Mouse (Mus musculus) Patski (cell line): ENCODE measurements at regions not wholly inside any gene's neighbourhood (a gene's known extent, or its start where the extent isn't known, plus 50 kb on each side); places are given as distances from the start of the nearest gene placed in this dataset.
"Not testable (repeated sequence)": the region's sequence is repeated elsewhere in the genome, so short reads cannot be mapped to it uniquely, and the experiment has no call there.

ENCODE experiments used
- ATAC-seq: fragments of 100-300 bp; one replicate; pipeline ENCODE4 v1.8.0; 2021
- CTCF ChIA-PET: fragments of 350-600 bp; sonication (Branson Sonifier 250); formaldehyde crosslinking; loops from one replicate; lab custom pipeline; 2022; ENCODE audit warnings: inconsistent platforms; lab: Charles Lee
- POLR2A ChIA-PET: fragments of 350-600 bp; sonication (Branson Sonifier 250); formaldehyde crosslinking; loops from one replicate; lab custom pipeline; 2022; ENCODE audit warnings: antibody characterized with exemption, inconsistent platforms; lab: Charles Lee
- DNase-seq: peaks from one replicate; pipeline ENCODE4 v3.0.0-alpha.2; 2011; ENCODE audit warnings: low read depth, low spot score
- H3K27me3 ChIP-seq: fragments of 371-371 bp; one replicate; pipeline ENCODE4 v1.5.1; 2021
- CTCF ChIP-seq: fragments of 100-300 bp; IDR thresholded peaks from one replicate; pipeline ENCODE4 v1.5.1; 2021
- in situ Hi-C: fragments of 300-500 bp; cut with MboI; formaldehyde crosslinking; loops from 3 replicates; pipeline ENCODE4 v1.11.1; 2018; ENCODE audit warnings: low pct_unique_long_range_greater_than_20kb, mixed read lengths

DNA sequence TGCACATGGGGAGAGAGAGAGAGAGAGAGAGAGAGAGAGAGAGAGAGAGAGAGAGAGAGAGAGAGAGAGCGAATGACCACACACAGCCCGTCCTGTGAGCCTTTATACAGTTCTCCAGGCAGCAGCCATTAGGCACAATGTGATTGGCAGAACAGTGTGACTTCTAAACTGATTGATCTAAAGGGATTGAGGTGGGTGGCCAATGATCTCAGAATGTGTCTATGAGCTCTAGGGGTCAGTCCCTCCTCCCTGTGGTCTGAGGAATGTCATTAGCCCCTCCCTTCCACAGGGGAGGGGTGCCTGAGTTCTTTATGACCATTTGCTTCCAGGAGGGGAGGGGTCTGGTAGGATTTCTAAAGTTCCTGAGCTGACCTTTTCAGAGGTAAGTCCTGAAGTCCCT is 62.1 kb downstream of the Duxbl3 start:
- H3K27me3 ChIP-seq, ATAC-seq, in situ Hi-C loops, DNase-seq, CTCF ChIA-PET, POLR2A ChIA-PET: not testable (repeated sequence)

DNA sequence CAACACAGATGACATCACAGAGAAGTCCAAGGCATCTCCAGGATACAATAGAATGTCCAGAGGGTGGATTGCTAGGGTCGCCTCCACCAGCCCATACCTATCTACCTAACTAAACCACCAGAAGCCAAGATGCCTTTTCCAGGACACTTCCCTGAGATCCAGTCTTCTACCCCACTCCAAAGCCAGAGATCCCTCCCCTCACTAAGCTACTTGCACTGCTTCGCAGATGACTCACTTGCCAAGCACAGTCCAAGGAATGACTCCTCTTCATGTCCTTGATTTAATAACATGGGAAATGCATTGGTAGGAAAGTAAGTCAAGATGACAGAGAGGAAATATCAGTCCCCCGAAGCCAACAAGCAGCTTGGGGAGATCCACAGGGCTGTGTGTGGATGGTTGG is 63.0 kb downstream of the Duxbl3 start:
- POLR2A ChIA-PET = no interaction called here

GRCm38 (mm10) chr14:26328562-26328961 is 70.8 kb downstream of the Duxbl3 start:
- DNase-seq (no peak), ATAC-seq (no peak)
- no peaks in the 10 kb centered on the region for H3K27me3 ChIP-seq
- ChIA-PET CTCF (no interaction called here), POLR2A (no interaction called here)
- in situ Hi-C loops = no loop called here
- TF ChIP-seq CTCF = no peak

More for the DNA sequence above, 63.0 kb downstream of the Duxbl3 start:
- DNase-seq (no peak), ATAC-seq (no peak)
- CTCF ChIA-PET = no interaction called here
- in situ Hi-C loops = no loop called here
- TF ChIP-seq CTCF = no peak
- H3K27me3 ChIP-seq = peaks cover 3% of the 10 kb centered on the region

DNA sequence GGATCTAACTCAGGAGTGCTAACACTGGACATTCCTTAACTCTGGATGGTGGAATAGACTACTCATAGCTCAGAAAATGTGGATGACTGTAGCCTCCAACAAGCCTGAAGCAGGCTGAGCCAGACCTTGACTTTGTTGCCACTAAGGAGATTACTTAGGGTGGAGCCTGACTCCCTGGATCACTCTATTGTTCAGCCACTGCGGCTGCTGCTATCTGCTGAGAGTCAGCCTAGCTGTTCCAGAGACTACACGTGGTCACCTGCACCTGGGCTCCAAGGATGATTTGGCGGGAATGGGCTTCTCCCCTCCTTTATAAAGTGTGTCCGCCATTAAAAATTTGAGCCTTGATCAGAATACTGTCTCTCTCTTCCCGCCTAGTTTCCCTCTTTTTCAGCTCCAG is 83.3 kb downstream of the Duxbl3 start:
- ATAC-seq = no peak
- no peak for DNase-seq
- POLR2A ChIA-PET = no interaction called here
- CTCF ChIA-PET = no interaction called here
- no peak for TF ChIP-seq CTCF
- in situ Hi-C loops = no loop called here
- peaks cover 10% of the 10 kb centered on the region for H3K27me3 ChIP-seq

DNA sequence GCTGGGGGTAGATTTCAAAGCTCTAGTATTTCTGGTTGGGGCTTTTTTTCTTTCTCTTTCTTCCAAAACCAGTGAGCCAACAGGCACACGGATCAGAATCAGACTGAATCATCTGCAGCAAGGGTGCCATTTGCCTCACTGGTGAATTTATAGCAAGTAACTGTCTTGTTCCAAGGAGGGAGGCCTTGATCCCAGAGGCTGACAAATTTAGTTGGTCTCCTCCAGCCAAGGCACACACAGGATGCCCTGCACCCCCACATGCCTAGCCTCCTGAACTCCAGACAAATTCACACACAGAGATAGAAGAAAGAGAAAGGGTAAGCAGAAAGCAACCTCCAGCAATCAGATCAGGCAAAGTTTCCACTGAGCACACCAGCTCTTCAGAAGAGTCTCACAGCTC is 87.5 kb downstream of the Duxbl3 start:
- ATAC-seq (no peak), DNase-seq (no peak)
- POLR2A ChIA-PET = no interaction called here
- in situ Hi-C loops = no loop called here
- peaks cover 10% of the 10 kb centered on the region for H3K27me3 ChIP-seq
- CTCF ChIA-PET = no interaction called here
- no peak for TF ChIP-seq CTCF

DNA sequence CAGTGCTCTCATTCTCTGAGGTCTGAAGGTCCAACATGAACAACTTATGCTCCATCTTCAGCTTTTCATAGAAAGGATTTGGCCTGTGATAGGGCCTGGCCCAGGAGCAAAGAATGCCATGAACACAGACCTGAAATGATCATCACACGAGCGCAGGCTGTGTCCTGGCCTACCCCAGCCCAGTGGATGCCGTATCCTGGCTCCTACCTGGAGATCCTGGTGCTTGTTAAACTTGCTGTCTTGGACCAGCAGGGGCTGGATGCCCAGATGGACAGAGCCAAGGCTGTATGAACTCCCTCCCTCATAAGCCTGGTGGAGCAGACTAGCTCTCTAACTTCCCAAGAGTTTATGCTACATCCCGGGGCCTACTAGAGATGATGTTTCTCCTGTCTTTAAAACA is 89.5 kb downstream of the Duxbl3 start:
- peaks cover 10% of the 10 kb centered on the region for H3K27me3 ChIP-seq
- no peak for DNase-seq
- in situ Hi-C loops = no loop called here
- no peak for ATAC-seq
- no peak for TF ChIP-seq CTCF
- POLR2A ChIA-PET = no interaction called here
- CTCF ChIA-PET = no interaction called here

DNA sequence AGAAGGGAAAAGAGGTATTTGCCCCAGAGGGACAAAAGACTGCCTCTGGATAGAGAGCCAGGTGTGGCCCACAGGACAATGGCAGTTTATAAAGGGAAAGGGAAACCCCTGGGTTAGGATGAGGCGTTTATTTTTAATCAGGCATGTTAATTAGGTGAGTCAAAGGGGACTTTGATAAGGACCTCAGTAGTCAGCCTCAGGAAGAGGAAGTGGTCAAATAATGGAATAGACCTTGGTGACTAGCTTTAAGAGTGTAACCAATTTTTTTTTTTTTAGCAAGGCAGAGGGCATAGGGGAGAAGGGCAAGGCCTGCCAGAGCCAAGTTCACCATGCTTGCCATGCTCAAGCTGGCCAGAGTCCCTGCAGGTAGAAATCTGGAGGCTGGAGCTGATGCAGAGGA is 95.2 kb downstream of the Duxbl3 start:
- ATAC-seq = no peak
- no peak for DNase-seq
- TF ChIP-seq CTCF = no peak
- ChIA-PET CTCF (no interaction called here), POLR2A (no interaction called here)
- in situ Hi-C loops = no loop called here
- no peaks in the 10 kb centered on the region for H3K27me3 ChIP-seq

- ChIA-PET CTCF (no interaction called here), POLR2A (no interaction called here)
- in situ Hi-C loops = no loop called here
- TF ChIP-seq CTCF = no peak
- DNase-seq = no peak
- H3K27me3 ChIP-seq = no peaks in the 10 kb centered on the region
- no peak for ATAC-seq
Measured at GRCm38 (mm10) chr14:26357242-26357641, 99.5 kb downstream of the Duxbl3 start.

DNA sequence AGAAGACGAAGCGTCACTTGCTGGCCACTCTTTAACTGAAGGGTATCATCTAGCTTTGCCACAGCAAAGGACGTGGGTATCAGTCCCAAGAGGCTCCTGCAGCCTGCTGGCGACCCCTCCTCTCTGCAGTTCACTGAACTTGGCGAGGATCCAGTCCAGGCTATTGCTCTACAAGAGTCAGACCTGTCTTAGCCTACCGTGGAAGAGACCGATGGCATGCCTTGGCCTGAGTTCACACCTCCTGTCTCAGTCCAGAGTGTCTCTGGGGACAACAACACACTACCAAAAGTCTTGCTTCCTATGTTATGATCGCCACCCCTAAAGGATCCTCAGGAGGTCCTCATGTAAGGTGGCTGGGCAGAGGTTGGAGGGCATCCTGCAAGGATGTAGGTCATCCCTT is 100.2 kb downstream of the Duxbl3 start:
- no peak for TF ChIP-seq CTCF
- in situ Hi-C loops = no loop called here
- CTCF ChIA-PET = no interaction called here
- POLR2A ChIA-PET = no interaction called here
- no peak for ATAC-seq
- no peak for DNase-seq
- peaks cover 2% of the 10 kb centered on the region for H3K27me3 ChIP-seq

- ChIA-PET POLR2A (no interaction called here), CTCF (no interaction called here)
Measured at GRCm38 (mm10) chr14:26360071-26360470, 102.3 kb downstream of the Duxbl3 start.

GRCm38 (mm10) chr14:26361206-26361605 is 103.4 kb downstream of the Duxbl3 start:
- ATAC-seq = no peak
- in situ Hi-C loops = no loop called here
- POLR2A ChIA-PET = no interaction called here
- no peak for DNase-seq
- TF ChIP-seq CTCF = no peak
- CTCF ChIA-PET = interaction anchor here (1.1 kb wide), 1 partner anchor 16 kb away, joined by 3 read pairs; no protein-coding TSS in a partner anchor
- peaks cover 7% of the 10 kb centered on the region for H3K27me3 ChIP-seq

More at GRCm38 (mm10) chr14:26360071-26360470, 102.3 kb downstream of the Duxbl3 start:
- DNase-seq (no peak), ATAC-seq (no peak)
- no peak for TF ChIP-seq CTCF
- H3K27me3 ChIP-seq = peaks cover 7% of the 10 kb centered on the region
- in situ Hi-C loops = no loop called here
